Mouse (Mus musculus) frontal cortex, adult (tissue): ENCODE measurements around the gene Sec11a.
A peak's percentile ranks its signal among the peaks of the same experiment; 100 is the strongest.
"Not testable (repeated sequence)": the region's sequence is repeated elsewhere in the genome, so short reads cannot be mapped to it uniquely, and the experiment has no call there.

Experiments
- ATAC-seq: cut with Nextera tagmentation; 2 replicates; pipeline ENCODE4 v1.9.2; 2017; ENCODE audit warnings: mild to moderate bottlenecking, moderate library complexity, mixed read lengths; ENCODE audit not compliant: low TSS enrichment

Gene Sec11a

DNA sequence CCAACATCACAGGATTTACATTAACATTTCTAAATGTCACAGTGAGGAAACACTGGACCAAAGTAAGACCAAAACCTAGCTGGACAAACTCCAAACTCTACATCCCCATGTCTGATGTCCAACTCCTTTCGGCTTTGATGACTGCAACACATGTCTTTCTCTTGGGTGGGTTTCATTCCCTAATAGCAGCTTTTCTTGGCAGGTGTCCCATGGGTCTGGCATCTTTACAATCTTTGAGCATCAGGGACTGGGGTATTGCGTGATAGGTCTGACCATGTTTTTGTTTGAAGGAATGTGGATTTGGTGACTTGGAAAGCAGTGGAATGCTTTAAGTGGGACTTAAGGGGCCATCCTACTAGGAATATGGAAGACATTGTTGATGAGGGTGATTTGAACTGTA lies 9.3 kb upstream of the Sec11a start:
- no peak for ATAC-seq

GRCm38 (mm10) chr7:80954251-80954650 lies 6.7 kb upstream of the Sec11a start:
- ATAC-seq, result no peak

- ATAC-seq, result no peak
These were observed 4.6 kb upstream of the Sec11a start for GRCm38 (mm10) chr7:80952140-80952539.

DNA sequence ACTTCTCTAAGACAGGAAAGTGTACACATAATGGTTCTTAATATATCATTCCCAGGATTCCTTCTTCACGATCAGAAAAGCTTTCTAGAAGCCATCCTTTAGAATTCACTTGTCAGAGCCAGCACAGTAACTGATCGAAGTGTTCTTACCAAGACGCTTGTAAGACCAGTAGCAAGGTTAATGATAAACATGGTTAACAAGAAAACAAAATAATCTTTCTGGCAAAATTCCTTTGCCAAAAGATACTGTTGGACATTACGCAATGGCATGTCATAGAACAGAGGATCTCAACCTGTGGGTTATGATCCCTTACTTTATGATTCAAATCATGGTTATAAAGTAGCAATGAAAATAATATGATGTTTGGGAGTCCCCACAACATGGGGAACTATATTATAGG lies 3.9 kb upstream of the Sec11a start:
- no peak for ATAC-seq

DNA sequence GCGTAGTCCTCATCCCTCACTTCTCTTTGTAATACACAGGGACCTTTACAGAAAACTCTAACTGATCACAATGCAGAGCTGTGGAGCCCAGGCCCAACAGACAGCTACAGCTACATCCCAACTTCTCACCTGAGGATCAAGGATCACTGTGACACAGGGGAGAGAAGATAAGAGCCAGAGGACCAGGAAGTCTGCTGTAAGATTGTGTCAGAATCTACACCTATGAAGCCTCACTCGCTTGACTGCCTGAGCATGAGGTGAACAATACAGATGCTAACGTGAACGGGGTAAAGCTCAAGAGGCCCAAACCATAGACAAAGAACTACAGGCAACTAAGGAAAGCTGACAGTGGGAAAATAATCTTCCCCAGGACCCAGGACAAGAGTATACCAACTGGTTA lies 7.8 kb downstream of the Sec11a start:
- ATAC-seq, result no peak

DNA sequence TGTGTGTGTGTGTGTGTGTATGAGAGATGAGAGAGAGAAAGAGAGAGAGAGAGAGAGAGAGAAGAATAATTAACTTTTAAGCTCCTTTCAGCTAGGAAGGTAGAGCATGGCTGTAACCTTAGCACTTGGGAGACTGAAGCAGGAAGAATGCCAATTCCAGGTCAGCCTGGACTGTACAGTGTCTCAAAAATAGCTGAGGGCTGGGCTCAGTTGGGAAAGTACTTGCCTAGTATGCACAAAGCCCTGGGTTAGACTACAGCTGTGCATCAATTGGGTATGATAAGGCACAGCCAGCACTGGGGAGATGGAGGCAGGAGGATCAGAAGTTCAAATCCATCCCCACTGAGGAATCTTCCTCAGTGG lies 10.3 kb downstream of the Sec11a start:
- ATAC-seq, result not testable (repeated sequence)

- not testable (repeated sequence) for ATAC-seq
These were observed 10.8 kb downstream of the Sec11a start for GRCm38 (mm10) chr7:80936617-80937303.

GRCm38 (mm10) chr7:80935834-80936233 lies 11.7 kb downstream of the Sec11a start:
- ATAC-seq, result no peak

DNA sequence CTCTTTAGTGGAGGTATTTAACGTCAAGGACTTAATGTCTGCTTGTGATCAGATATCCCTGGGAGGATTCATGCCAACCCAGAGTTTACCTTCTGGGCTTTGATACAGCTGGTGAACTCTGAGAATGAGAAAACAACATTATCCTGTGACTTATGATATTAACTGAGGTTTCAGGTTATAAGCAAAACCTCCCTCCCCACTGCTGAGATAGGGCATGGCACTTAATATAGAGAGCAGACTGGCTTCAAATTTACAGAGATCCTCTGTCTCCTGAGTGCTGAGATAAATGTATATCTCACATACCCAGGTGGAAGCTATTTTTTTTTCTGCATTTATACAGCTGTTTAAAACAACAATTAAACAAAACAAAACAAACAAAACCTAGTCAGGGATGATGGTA lies 14.8 kb downstream of the Sec11a start:
- no peak for ATAC-seq

- no peak for ATAC-seq
These were observed 15.9 kb downstream of the Sec11a start for GRCm38 (mm10) chr7:80931618-80932207.

- ATAC-seq, result no peak
These were observed 24.4 kb downstream of the Sec11a start for GRCm38 (mm10) chr7:80923165-80923564.

DNA sequence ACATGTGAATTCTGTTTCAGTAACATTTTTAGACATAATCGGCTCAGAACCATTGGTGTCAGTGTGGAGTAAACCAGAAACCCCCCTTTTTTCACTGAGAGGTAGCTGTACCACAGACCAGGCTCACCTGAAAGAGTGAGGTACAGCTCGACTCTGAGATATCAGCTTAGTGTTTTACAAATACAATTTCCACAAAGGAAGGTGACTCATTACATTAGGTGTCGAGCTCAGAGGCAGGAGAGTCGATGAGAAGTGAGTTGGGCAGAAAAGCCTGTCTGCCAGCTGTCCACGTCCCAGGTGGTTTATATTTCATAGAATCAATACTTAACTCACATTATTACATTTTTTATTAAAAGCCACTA lies 28.0 kb downstream of the Sec11a start:
- no peak for ATAC-seq

DNA sequence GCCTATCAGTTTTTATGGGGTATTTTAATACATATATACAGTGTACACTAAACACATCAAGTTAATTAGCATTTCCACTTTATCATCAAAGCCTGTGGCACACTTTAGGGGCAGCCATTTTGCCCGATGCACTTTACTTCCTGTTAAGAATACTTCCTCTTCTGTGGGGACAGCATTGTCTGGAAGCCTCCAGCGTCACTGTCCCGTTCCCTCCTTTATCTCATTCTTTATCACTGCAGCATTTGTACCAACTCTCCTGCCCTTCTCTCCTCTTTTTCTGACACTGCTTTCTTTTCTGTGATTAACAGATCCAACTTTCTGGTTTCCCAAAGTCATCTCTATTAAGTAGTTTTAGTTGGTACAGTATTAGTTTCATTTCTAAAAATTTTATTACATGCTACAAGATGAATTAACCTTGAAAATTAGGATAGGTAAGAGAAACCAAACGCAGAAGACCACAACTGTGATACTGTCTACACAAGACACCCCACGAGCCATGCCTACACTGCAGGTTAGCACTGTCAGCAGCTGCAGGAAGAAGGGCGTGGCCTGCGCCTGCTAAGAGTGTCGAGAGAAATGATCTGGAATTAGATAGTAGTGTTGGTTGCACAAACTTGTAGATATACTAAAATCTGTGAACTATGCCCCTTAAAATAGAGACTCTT lies 28.5 kb downstream of the Sec11a start:
- ATAC-seq, result no peak

GRCm38 (mm10) chr7:80917916-80918465 lies 29.6 kb downstream of the Sec11a start:
- no peak for ATAC-seq

- no peak for ATAC-seq
These were observed 35.1 kb downstream of the Sec11a start for GRCm38 (mm10) chr7:80912496-80912895.

- no peak for ATAC-seq
These were observed 36.5 kb downstream of the Sec11a start for GRCm38 (mm10) chr7:80911053-80911452.

DNA sequence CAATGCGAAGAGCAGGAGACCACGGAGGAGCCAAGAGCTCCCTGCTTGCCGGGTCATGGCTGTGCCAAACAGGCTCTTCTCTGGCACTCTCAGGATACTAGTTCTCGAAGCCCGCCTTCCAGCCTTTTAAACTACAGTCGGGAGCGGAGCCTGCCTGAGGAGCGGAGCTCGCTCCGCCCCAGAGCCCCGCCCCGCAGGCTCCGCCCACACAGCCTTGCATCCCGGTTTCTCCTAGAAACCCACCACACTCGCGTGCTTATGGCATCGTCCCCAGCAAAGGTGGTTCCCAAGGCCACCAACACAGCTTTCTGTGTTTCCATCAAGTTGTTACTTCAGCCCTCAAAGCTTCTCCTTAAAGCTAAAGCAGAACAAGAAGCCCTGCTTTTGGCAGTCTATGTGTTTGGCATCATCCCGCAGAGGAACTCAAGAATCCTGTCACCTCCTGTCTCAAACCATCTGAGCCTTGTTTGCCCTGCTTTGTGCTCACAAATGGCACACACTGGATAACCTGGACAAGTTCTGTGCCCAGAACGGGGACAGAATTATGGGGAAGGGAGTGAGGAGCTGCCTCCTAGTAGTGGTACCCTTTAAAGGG lies 42.6 kb downstream of the Sec11a start, which contains the start of gene Nmb:
Gene Nmb, minus strand, starts transcription at position 156 of the 595 bp plus-strand sequence.
- ATAC-seq, result peak; percentile 60

GRCm38 (mm10) chr7:80903625-80904422 lies 43.8 kb downstream of the Sec11a start:
- no peak for ATAC-seq

GRCm38 (mm10) chr7:80901541-80902274 lies 45.9 kb downstream of the Sec11a start:
- ATAC-seq, result no peak

DNA sequence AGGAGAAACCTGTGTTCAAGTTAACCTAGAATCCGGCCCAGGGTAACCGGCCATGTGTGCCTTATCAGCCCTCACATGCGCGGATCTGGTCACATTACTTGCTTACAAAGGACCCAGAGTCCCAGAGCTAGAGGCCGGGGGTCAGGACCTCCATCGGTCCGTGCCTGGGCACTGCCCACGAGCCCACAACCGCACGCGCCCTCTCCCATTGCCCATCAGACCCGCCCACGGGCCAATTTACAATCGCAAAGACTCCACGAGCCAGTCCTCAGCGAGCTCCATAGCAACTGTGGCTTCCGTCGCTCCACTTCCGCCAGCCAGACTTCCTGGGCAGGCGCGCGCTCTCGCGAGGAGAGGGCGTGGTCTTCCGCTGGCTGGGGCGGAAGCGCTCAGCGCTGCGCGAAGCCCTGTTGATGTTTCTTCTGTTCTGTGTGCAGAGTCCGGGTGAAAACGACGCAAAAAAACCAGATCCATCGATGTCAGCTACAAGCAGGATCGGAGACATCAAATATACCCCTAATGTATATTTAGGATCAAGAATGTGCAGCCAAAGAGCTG lies 46.6 kb downstream of the Sec11a start, which contains the start of gene Wdr73:
Gene Wdr73, minus strand, starts transcription at position 326 of the 558 bp plus-strand sequence.
- peak; percentile 87 for ATAC-seq

- ATAC-seq, result no peak
These were observed 49.9 kb downstream of the Sec11a start for GRCm38 (mm10) chr7:80897721-80898120.
